Mouse (Mus musculus): ENCODE results near the gene Fam210b. TPM values are rescaled to one million over a fixed set of nuclear protein-coding genes. Genes with fewer than 3 reads are reported as not detected.

The Fam210b gene
- polyA plus RNA-seq, 1 experiment from 2014 or later: 18.8 TPM

DNA sequence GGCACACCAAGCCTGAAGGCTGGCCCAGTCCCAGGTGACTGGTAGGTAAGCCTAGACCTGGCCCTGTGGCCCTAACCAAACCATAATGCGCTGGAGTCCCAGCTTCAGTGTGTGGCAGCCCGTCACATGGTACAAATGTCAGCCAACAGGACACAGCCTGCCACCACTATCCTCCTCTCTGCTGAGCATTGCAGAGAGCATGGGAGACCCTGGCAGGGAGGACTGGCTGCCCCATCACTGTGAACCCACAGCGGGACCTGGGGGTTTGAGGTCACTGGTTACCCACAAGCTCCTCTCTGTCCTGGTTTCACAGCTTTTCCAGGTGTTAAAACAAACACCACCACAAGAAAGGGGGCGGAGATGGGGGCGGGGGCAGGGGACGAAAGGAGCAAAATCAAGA, 45.0 kb downstream of the Fam210b start:
- Histone ChIP-seq H3K27ac (ENCODE audit: low read depth, low read length) (no peak overlapping the region), H3K4me1 (ENCODE audit: control insufficient read depth, insufficient read depth, low read depth, low read length) (no peaks in the 10 kb centered on the region), H3K4me3 (ENCODE audit: low read length) (no peak overlapping the region), H3K36me3 (ENCODE audit: control insufficient read depth, insufficient read depth, low read length) (no peaks in the 10 kb centered on the region), H3K9ac (ENCODE audit: low read depth, low read length) (no peak overlapping the region), H3K27me3 (replicated peaks; ENCODE audit: control insufficient read depth, insufficient read depth, low read length) (no peaks in the 10 kb centered on the region), H3K4me2 (ENCODE audit: low read length) (no peak overlapping the region), H3K9me3 (ENCODE audit: control insufficient read depth, low read length) (no peaks in the 10 kb centered on the region)
- ATAC-seq: no peak
- 57% methylated on average over 6 of the region's 6 CpGs for WGBS

DNA sequence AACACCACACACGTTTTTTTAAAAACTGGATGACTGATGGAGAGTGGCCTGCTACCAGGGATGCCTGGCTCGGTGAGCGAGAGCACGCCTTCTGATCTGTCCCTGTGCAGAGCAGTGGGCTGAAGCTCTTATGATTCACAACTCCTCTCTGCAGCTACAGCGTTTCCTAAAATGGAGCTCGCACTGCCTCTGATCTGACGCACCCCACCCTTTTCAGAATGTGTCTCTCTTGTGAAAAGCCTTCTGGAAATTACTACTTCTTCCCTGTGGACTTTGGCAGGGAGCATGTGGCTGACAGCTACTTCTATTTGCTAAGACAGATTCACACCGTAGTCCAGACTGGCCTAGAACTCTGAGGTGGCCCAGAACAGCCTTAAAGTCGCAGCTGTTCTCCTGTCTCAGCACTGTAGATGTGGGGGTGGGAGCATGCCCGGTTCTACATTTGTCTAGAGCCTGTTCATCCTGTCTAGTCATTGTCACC, 46.7 kb downstream of the Fam210b start:
- no peaks in the 10 kb centered on the region for H3K36me3 ChIP-seq (ENCODE audit: control insufficient read depth, insufficient read depth, low read length)
- no peak overlapping the region for H3K27ac ChIP-seq (ENCODE audit: low read depth, low read length)
- H3K4me1 ChIP-seq (ENCODE audit: control insufficient read depth, insufficient read depth, low read depth, low read length): no peaks in the 10 kb centered on the region
- H3K9me3 ChIP-seq (ENCODE audit: control insufficient read depth, low read length): no peaks in the 10 kb centered on the region
- H3K27me3 ChIP-seq (replicated peaks; ENCODE audit: control insufficient read depth, insufficient read depth, low read length): no peaks in the 10 kb centered on the region
- ATAC-seq: no peak
- no peak overlapping the region for H3K4me3 ChIP-seq (ENCODE audit: low read length)
- H3K9ac ChIP-seq (ENCODE audit: low read depth, low read length): no peak overlapping the region
- WGBS: 80% methylated on average over 10 of the region's 10 CpGs
- H3K4me2 ChIP-seq (ENCODE audit: low read length): no peak overlapping the region

DNA sequence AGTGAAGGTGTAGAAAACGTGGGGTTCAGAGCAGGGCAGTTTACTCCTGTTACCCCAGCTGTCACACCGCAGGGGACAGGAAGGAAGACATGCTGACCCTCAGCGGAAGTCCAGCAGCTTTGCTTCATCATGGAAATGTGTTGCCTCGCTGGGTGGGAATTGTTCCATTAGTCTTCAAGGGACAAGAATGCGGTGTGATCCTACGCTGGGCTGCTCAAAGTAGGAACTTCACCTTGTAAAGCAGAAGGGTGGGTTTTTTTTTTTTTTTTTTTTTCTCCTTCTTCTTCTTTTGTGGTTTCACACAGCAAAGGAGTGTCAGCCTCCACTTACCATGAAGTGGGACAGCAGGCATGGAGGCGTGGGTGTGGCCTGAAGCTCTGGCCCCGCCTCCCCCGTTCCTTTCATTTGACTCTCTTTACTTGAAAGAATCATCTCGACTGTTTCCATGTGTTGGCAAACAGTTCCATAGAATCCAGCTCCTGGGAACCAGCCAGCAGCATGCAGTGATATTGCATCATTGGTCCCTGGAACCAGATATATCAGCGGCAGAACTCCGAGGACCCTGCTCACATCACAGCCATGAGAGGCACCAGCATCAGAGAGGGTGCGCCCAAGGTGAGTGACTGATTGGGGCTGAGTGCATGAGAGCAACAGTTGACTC, 48.2 kb downstream of the Fam210b start, which contains the start of gene Cass4:
Gene Cass4 (plus strand): TSS at position 404 of the 661 bp plus-strand sequence.
- 35% methylated on average over 13 of the region's 13 CpGs for WGBS
- no peaks in the 10 kb centered on the region for H3K9me3 ChIP-seq (ENCODE audit: control insufficient read depth, low read length)
- H3K9ac ChIP-seq (ENCODE audit: low read depth, low read length): no peak within 1 kb of the TSS
- no peak within 1 kb of the TSS for H3K4me3 ChIP-seq (ENCODE audit: low read length)
- H3K27me3 ChIP-seq (replicated peaks; ENCODE audit: control insufficient read depth, insufficient read depth, low read length): no peaks in the 10 kb centered on the region
- no peaks in the 10 kb centered on the region for H3K4me1 ChIP-seq (ENCODE audit: control insufficient read depth, insufficient read depth, low read depth, low read length)
- no peak within 1 kb of the TSS for H3K27ac ChIP-seq (ENCODE audit: low read depth, low read length)
- H3K4me2 ChIP-seq (ENCODE audit: low read length): no peak within 1 kb of the TSS
- no peak for ATAC-seq
- no peaks in the 10 kb centered on the region for H3K36me3 ChIP-seq (ENCODE audit: control insufficient read depth, insufficient read depth, low read length)

DNA sequence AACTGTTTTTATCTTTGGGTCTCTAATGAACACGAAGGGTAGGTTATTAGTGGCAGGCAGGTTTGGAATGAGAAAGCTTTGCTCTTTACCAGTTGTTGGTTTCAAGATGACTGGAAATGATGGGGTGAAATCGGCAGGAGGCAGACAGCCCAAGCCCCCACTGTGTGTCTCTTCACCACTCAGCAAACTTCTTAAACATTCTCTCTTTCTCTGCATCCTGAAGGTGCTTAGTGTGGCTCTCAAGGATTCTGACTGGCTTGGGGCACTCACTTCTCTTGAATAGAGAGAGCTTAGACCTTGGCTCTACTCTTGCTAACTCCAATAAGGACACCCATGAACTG, 48.7 kb downstream of the Fam210b start:
- Histone ChIP-seq H3K27ac (ENCODE audit: low read depth, low read length) (no peak overlapping the region), H3K36me3 (ENCODE audit: control insufficient read depth, insufficient read depth, low read length) (no peaks in the 10 kb centered on the region), H3K4me1 (ENCODE audit: control insufficient read depth, insufficient read depth, low read depth, low read length) (no peaks in the 10 kb centered on the region), H3K9me3 (ENCODE audit: control insufficient read depth, low read length) (no peaks in the 10 kb centered on the region), H3K9ac (ENCODE audit: low read depth, low read length) (no peak overlapping the region), H3K4me3 (ENCODE audit: low read length) (no peak overlapping the region), H3K4me2 (ENCODE audit: low read length) (no peak overlapping the region), H3K27me3 (replicated peaks; ENCODE audit: control insufficient read depth, insufficient read depth, low read length) (no peaks in the 10 kb centered on the region)
- WGBS: 89% methylated on average over 2 of the region's 2 CpGs
- no peak for ATAC-seq

DNA sequence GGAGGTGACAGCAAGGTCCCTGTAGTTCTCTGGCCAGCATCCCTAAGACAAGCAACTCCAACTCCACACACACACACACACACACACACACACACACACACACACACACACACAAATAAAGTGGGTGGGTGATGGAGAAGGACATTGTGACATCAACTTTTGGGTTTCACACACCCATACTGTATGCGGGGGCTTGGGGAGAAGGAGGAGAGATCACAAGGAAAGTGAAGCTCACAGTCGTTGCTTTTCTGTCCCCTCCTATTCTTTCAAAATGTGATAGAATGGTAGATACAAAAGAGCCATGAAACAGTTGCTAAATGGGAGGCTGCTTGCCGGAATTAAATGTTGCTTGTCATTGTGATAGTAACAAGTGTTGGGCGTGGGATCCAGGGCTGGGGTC, 49.3 kb downstream of the Fam210b start:
- 65% methylated on average over 4 of the region's 4 CpGs for WGBS

DNA sequence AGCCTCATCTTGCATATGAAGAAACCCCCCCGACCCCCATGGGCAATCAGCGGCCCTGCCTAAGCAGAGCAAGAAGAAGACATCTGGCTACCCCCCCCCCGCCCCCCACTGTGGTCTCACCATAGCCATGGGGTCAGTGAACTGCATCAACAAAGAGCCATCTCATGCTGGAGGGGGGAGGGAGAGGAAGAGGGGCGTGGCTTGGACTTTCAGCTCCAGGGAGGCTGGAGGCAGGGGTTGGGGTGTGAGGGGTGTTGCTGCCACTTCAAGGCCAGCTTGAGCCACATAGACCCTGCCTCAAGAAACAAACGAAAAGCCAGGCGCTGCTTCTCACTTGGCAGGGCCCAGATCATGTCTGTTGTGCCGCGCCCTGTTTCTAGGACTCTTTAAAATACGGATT, 50.6 kb downstream of the Fam210b start:
- Histone ChIP-seq H3K4me3 (ENCODE audit: low read length) (no peak overlapping the region), H3K27ac (ENCODE audit: low read depth, low read length) (no peak overlapping the region), H3K4me2 (ENCODE audit: low read length) (no peak overlapping the region), H3K36me3 (ENCODE audit: control insufficient read depth, insufficient read depth, low read length) (no peaks in the 10 kb centered on the region), H3K9ac (ENCODE audit: low read depth, low read length) (no peak overlapping the region), H3K27me3 (replicated peaks; ENCODE audit: control insufficient read depth, insufficient read depth, low read length) (no peaks in the 10 kb centered on the region), H3K4me1 (ENCODE audit: control insufficient read depth, insufficient read depth, low read depth, low read length) (no peaks in the 10 kb centered on the region), H3K9me3 (ENCODE audit: control insufficient read depth, low read length) (no peaks in the 10 kb centered on the region)
- ATAC-seq: no peak
- WGBS: 39% methylated on average over 9 of the region's 9 CpGs

More for the DNA sequence above, 49.3 kb downstream of the Fam210b start:
- Histone ChIP-seq H3K4me2 (ENCODE audit: low read length) (no peak overlapping the region), H3K27me3 (replicated peaks; ENCODE audit: control insufficient read depth, insufficient read depth, low read length) (no peaks in the 10 kb centered on the region), H3K36me3 (ENCODE audit: control insufficient read depth, insufficient read depth, low read length) (no peaks in the 10 kb centered on the region), H3K4me1 (ENCODE audit: control insufficient read depth, insufficient read depth, low read depth, low read length) (no peaks in the 10 kb centered on the region), H3K27ac (ENCODE audit: low read depth, low read length) (no peak overlapping the region), H3K4me3 (ENCODE audit: low read length) (no peak overlapping the region), H3K9me3 (ENCODE audit: control insufficient read depth, low read length) (no peaks in the 10 kb centered on the region), H3K9ac (ENCODE audit: low read depth, low read length) (no peak overlapping the region)
- ATAC-seq: no peak

DNA sequence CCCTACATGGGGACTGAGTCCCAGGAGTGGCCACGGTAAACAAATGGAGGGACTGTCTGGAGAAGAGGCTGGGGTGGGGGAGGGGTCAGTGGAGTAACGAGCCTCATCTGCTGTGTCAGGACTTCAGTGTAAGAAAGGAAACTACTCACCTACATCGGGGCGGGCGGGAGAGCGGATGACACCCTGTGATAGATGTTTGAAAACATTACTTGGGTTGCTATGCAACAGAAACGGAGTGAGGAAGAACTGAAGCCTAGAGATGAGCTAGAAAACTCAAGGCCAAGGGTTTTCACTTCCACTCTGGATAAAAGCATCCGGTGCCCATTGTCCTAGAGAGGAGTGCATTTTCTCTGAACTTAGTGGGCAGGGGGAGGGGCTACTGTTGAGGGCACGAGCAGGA, 54.5 kb downstream of the Fam210b start:
- Histone ChIP-seq H3K9ac (ENCODE audit: low read depth, low read length) (no peak overlapping the region), H3K27me3 (replicated peaks; ENCODE audit: control insufficient read depth, insufficient read depth, low read length) (no peaks in the 10 kb centered on the region), H3K4me2 (ENCODE audit: low read length) (no peak overlapping the region), H3K27ac (ENCODE audit: low read depth, low read length) (no peak overlapping the region), H3K9me3 (ENCODE audit: control insufficient read depth, low read length) (no peaks in the 10 kb centered on the region), H3K4me1 (ENCODE audit: control insufficient read depth, insufficient read depth, low read depth, low read length) (no peaks in the 10 kb centered on the region), H3K36me3 (ENCODE audit: control insufficient read depth, insufficient read depth, low read length) (no peaks in the 10 kb centered on the region), H3K4me3 (ENCODE audit: low read length) (no peak overlapping the region)
- ATAC-seq: 0 out of 2 replicates have a peak, but pooled peaks have one; percentile 17
- WGBS: 23% methylated on average over 9 of the region's 9 CpGs

DNA sequence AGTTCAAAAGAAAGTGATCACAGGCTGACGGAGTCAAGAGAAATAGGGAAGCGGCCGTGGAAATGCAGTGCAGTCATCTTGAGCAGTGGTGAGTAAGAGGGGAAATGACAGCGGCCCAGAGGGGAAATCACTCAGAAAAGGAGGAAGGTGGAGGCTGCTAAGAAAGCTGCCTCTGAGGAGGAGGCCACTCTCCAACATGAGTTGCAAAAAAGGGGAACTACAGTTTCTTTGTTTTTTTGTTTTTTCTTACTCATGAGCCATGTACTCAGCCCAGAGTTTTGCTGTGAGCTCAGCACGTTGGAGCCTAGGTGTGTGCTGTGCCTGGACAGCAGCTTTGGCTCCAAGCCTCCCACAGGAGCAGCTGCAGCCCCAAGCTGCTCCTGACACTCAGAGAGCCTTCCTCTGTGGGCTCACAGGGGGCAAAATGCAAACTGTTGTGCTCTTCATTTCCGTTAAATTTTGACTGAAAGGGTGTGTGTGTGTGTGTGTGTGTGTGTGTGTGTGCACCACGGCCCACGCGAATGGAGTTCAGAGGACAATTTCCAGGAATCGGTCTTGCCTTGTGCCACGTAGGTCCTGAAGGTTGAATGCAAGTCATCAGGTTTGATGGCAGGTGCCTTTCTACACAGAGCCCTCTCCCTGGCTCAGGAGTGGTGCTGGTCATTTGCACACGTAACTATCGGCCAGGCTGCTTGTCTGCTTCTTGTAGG, 55.9 kb downstream of the Fam210b start:
- Histone ChIP-seq H3K9me3 (ENCODE audit: control insufficient read depth, low read length) (no peaks in the 10 kb centered on the region), H3K36me3 (ENCODE audit: control insufficient read depth, insufficient read depth, low read length) (no peaks in the 10 kb centered on the region), H3K4me2 (ENCODE audit: low read length) (no peak overlapping the region), H3K27ac (ENCODE audit: low read depth, low read length) (no peak overlapping the region), H3K4me1 (ENCODE audit: control insufficient read depth, insufficient read depth, low read depth, low read length) (no peaks in the 10 kb centered on the region), H3K9ac (ENCODE audit: low read depth, low read length) (no peak overlapping the region), H3K4me3 (ENCODE audit: low read length) (no peak overlapping the region), H3K27me3 (replicated peaks; ENCODE audit: control insufficient read depth, insufficient read depth, low read length) (no peaks in the 10 kb centered on the region)
- no peak for ATAC-seq
- WGBS: 77% methylated on average over 13 of the region's 13 CpGs

DNA sequence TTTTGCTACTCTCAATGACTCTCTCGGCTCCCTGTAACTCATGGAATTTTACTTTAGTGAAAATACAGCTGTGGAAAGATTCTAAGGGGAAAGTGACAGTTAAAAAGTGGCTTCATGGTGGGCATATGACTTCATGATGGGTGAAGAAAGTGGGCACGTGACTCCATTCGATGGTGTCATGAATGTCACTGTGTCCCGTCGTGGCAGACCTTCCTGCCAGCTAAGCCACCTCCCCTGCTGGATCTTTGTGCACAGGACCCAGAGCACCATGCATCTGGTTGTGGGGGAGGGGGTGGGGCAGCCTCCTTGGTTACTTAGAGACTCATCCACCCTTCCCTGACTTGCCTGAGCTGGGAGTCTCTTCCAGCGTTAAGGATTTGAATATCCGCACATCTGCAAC, 58.9 kb downstream of the Fam210b start:
- Histone ChIP-seq H3K27ac (ENCODE audit: low read depth, low read length) (no peak overlapping the region), H3K4me2 (ENCODE audit: low read length) (no peak overlapping the region), H3K9me3 (ENCODE audit: control insufficient read depth, low read length) (no peaks in the 10 kb centered on the region), H3K4me1 (ENCODE audit: control insufficient read depth, insufficient read depth, low read depth, low read length) (no peaks in the 10 kb centered on the region), H3K36me3 (ENCODE audit: control insufficient read depth, insufficient read depth, low read length) (no peaks in the 10 kb centered on the region), H3K27me3 (replicated peaks; ENCODE audit: control insufficient read depth, insufficient read depth, low read length) (no peaks in the 10 kb centered on the region), H3K9ac (ENCODE audit: low read depth, low read length) (no peak overlapping the region), H3K4me3 (ENCODE audit: low read length) (no peak overlapping the region)
- 67% methylated on average over 7 of the region's 7 CpGs for WGBS
- ATAC-seq: no peak
